Mouse (Mus musculus): ENCODE measurements around the gene Gm3239.
"Not testable (repeated sequence)": the region's sequence is repeated elsewhere in the genome, so short reads cannot be mapped to it uniquely, and the experiment has no call there.

Gene Gm3239

GRCm38 (mm10) chr14:4663892-4664291, at the start of gene Gm3239:
Gene Gm3239 (plus strand): TSS chr14:4664192.
- not testable (repeated sequence) for DNase-seq (ENCODE audit: low read depth, low spot score)

DNA sequence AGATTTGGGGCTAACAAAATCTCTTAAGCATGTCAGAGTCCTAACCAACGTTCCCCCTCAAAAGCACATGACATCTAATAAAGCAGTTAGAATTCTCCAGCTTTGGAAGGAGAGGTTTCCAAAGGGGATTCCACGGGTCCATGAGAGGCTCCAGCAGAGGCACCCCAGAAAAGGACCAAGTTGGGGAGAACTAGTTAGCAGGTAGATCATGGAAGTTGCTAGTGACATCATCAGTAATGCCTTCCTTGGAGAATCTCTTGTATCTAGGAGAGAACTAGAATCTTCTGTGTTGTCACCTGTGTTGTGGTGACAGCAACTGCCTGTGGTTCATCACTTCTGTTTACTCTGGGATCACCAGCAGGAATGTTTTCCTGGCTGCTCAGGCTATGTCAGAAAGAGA, 31.9 kb upstream of the Gm3239 start, which contains the start of gene Gm8159:
Gene Gm8159, plus strand, starts transcription at position 301 of the 400 bp plus-strand sequence.
- DNase-seq (ENCODE audit: low read depth, low spot score), result not testable (repeated sequence)

DNA sequence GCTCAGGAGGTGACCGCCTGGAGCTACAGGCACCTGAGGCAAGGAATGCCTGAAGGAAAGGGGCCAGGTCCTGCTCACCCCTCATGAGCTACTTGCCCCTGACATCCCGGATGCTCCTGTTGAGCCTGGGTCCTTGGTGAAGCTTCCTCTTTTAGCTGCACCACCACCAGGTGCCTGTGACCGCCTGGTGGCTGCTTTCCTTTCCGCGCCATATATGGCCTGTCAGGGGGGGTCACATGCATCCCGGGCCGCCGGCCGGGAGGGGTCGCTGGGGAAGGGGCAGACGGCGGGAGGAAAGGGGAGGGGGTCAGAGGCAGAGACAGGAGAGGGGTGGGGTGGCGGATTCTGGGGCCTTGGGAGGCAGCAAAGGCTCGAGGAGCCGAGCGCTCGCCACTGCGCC, 14.7 kb upstream of the Gm3239 start:
- DNase-seq (ENCODE audit: low read depth, low spot score), result not testable (repeated sequence)

DNA sequence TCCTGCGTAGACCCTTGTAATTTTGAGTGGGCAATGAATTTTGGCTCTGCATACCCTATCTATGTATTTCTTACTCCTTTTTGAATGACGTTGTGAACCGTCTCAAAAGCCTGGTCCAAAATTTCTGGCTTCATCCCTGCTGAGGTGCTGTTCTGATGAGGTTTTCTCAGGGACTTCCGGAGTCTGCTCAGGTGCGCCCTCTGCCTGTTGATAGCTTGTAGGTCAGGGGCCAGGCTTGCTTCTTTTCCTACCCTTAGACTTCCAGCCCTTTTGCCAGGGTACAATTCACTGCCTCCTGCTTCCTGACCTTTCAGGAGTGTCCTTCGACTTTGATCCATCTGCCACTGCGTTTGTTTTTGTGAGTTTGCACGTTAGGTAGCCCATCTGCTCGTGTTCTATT, 13.7 kb upstream of the Gm3239 start:
- not testable (repeated sequence) for DNase-seq (ENCODE audit: low read depth, low spot score)

- not testable (repeated sequence) for DNase-seq (ENCODE audit: low read depth, low spot score)
Observed at GRCm38 (mm10) chr14:4708938-4709337, 44.9 kb downstream of the Gm3239 start, which contains the start of gene Gm7876. Gene Gm7876 (plus strand): TSS chr14:4709238.
